In the genomic region with DNA sequence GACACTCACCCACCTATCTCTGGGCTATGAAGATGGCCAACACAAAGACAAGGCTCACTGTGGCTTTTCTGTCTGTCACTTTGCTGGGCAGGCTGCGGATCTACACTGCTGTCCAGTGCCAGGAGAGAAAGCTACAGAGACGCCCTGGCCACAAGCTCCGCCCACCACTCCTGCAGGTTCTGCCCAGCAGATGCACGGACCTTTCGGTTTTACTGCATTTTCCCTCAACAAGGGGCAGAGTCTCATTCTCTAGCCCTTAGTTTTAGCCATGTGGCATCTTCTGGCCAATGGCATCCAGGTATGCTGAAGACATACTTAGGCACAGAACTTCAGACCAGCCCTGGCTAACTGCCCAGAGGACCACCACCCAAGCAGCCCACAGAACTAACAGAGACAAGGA, we compare ENCODE assay signal across 15 mouse cellular contexts. TPM values are rescaled to one million over a fixed set of nuclear protein-coding genes. Genes with fewer than 3 reads are reported as not detected.
A peak's percentile ranks its signal among the peaks of the same experiment; 100 is the strongest.
DNase-seq lines count a peak whose midpoint lies in the region; ATAC-seq and TF ChIP-seq lines count a peak whose summit lies in the region.
"Had no signal": no experiment of that assay in that cellular context is flagged by ENCODE, and none has a peak within 500 bp of the region (broad histone marks: within the 10 kb centered on the region; RNA-seq: fewer than 3 reads in every experiment).

No protein-coding gene starts in this region.

- H3K36me3 ChIP-seq in forebrain, postnatal 0 days (ENCODE audit: insufficient read depth) = peaks cover 25% of the 10 kb centered on the region
- H3K36me3 ChIP-seq in forebrain, embryonic 14.5 days (ENCODE audit: control insufficient read depth, insufficient read depth, low read length) = peaks cover 34% of the 10 kb centered on the region
- peaks cover 10% of the 10 kb centered on the region; the same call in 1 of the 2 replicates for H3K36me3 ChIP-seq in midbrain, embryonic 16.5 days (ENCODE audit: control insufficient read depth, insufficient read depth, low read length)

- H3K27ac ChIP-seq in forebrain, postnatal 0 days (ENCODE audit: low read depth, low read length) = peak overlapping the region; percentile 71
- no peak overlapping the region for H3K27ac ChIP-seq in forebrain, embryonic 14.5 days (ENCODE audit: low read depth, low read length)
- peak overlapping the region; percentile 50 for H3K27ac ChIP-seq in midbrain, embryonic 16.5 days (ENCODE audit: low read length)

- 50% methylated on average over 5 of the region's 5 CpGs for WGBS in forebrain, postnatal 0 days
- 65% methylated on average over 5 of the region's 5 CpGs for WGBS in forebrain, embryonic 14.5 days
- WGBS in midbrain, embryonic 16.5 days = 69% methylated on average over 5 of the region's 5 CpGs

- peaks cover 14% of the 10 kb centered on the region for H3K4me1 ChIP-seq in forebrain, postnatal 0 days (ENCODE audit: insufficient read depth)
- peaks cover 13% of the 10 kb centered on the region for H3K4me1 ChIP-seq in forebrain, embryonic 14.5 days (ENCODE audit: control insufficient read depth, insufficient read depth, low read length)
- peaks cover 18% of the 10 kb centered on the region for H3K4me1 ChIP-seq in midbrain, embryonic 16.5 days (ENCODE audit: control insufficient read depth, insufficient read depth, low read length)

- no peaks in the 10 kb centered on the region for H3K27me3 ChIP-seq in forebrain, postnatal 0 days (ENCODE audit: insufficient read depth, low read length)
- H3K27me3 ChIP-seq in forebrain, embryonic 14.5 days (replicated peaks; ENCODE audit: control insufficient read depth, insufficient read depth, low read length) = no peaks in the 10 kb centered on the region
- no peaks in the 10 kb centered on the region for H3K27me3 ChIP-seq in midbrain, embryonic 16.5 days (ENCODE audit: control insufficient read depth, insufficient read depth, low read depth, low read length)

- H3K9me3 ChIP-seq in forebrain, postnatal 0 days (ENCODE audit: low read length) = no peaks in the 10 kb centered on the region
- H3K9me3 ChIP-seq in forebrain, embryonic 14.5 days (replicated peaks; ENCODE audit: control insufficient read depth, low read length) = no peaks in the 10 kb centered on the region
- no peaks in the 10 kb centered on the region for H3K9me3 ChIP-seq in midbrain, embryonic 16.5 days (replicated peaks; ENCODE audit: control insufficient read depth, low read length, poor library complexity, severe bottlenecking)

- no peak for DNase-seq in forebrain, postnatal 0 days
- DNase-seq in forebrain, embryonic 14.5 days (ENCODE audit: low spot score) = no peak
- peak; percentile 25 for DNase-seq in lung, postnatal 36 days
- DNase-seq in lung, postnatal 4 days = no peak
- DNase-seq in cerebellum, adult 9-11 months = peak; percentile 54
- DNase-seq in frontal cortex, postnatal 14 days (ENCODE audit: low spot score in 2 of 2) = no peak
- no peak for DNase-seq in urinary bladder, postnatal 4 days (ENCODE audit: low spot score in 2 of 2)
- DNase-seq: adrenal gland, adult 2 months; lung, postnatal 14 days; retina, postnatal 1 day had no signal

- no peak for ATAC-seq in forebrain, postnatal 0 days
- no peak for ATAC-seq in forebrain, embryonic 14.5 days
- no peak for ATAC-seq in midbrain, embryonic 16.5 days
- ATAC-seq: CD4-positive, CD25-positive, alpha-beta regulatory T cell, adult 4 months; intestine, embryonic 16.5 days had no signal

- no peak for TF ChIP-seq CTCF in forebrain, postnatal 0 days (IDR thresholded peaks at IDR 0.05; ENCODE audit: low read depth)

- H3K4me3 ChIP-seq in forebrain, postnatal 0 days (ENCODE audit: low read depth, low read length) = no peak overlapping the region
- no peak overlapping the region for H3K4me3 ChIP-seq in forebrain, embryonic 14.5 days (ENCODE audit: low read depth, low read length)
- H3K4me3 ChIP-seq in midbrain, embryonic 16.5 days (ENCODE audit: low read depth, low read length) = no peak overlapping the region
- H3K4me3 ChIP-seq: erythroblast, embryonic 14.5 days had no signal

- no peak overlapping the region for H3K9ac ChIP-seq in forebrain, postnatal 0 days
- no peak overlapping the region for H3K9ac ChIP-seq in forebrain, embryonic 14.5 days (ENCODE audit: low read length)
- H3K9ac ChIP-seq in midbrain, embryonic 16.5 days (ENCODE audit: low read depth, low read length) = no peak overlapping the region

- H3K4me2 ChIP-seq in forebrain, postnatal 0 days (ENCODE audit: low read depth) = no peak overlapping the region
- H3K4me2 ChIP-seq in forebrain, embryonic 14.5 days (ENCODE audit: low read length) = no peak overlapping the region
- no peak overlapping the region for H3K4me2 ChIP-seq in midbrain, embryonic 16.5 days (ENCODE audit: low read length)
- H3K4me2 ChIP-seq: liver, embryonic 11.5 days had no signal

RNA-seq across cellular contexts. Expression of a gene that starts 4.8 kb away (rescaled TPM):
- total RNA-seq in forebrain, postnatal 0 days (2014; rRNA removed) = 52.8 and 62.5 TPM in 2 replicates
- 105 and 113 TPM in 2 replicates for polyA plus RNA-seq in forebrain, postnatal 0 days (2015; fragmentation: Nextera tagmentation; extraction: Ambion mirVana)
- 99.6 and 110 TPM in 2 replicates for polyA plus RNA-seq in forebrain, embryonic 14.5 days (2014; fragmentation: Nextera tagmentation; extraction: Ambion mirVana)
- 74.3 and 77.2 TPM in 2 replicates for polyA plus RNA-seq in midbrain, embryonic 16.5 days (2015; fragmentation: Nextera tagmentation; extraction: Ambion mirVana)

RNA-seq across cellular contexts. Expression of a gene that starts 15.3 kb away (rescaled TPM):
- total RNA-seq in forebrain, postnatal 0 days (2014; rRNA removed) = 88.9 and 118 TPM in 2 replicates
- 178 and 273 TPM in 2 replicates for polyA plus RNA-seq in forebrain, postnatal 0 days (2015; fragmentation: Nextera tagmentation; extraction: Ambion mirVana)
- polyA plus RNA-seq in forebrain, embryonic 14.5 days (2014; fragmentation: Nextera tagmentation; extraction: Ambion mirVana) = 72.8 and 110 TPM in 2 replicates
- polyA plus RNA-seq in midbrain, embryonic 16.5 days (2015; fragmentation: Nextera tagmentation; extraction: Ambion mirVana) = 241 and 293 TPM in 2 replicates
- polyA plus RNA-seq: CD4-positive, CD25-positive, alpha-beta regulatory T cell, adult 4 months; erythroblast, embryonic 14.5 days had no signal

RNA-seq across cellular contexts. Expression of a gene that starts 39.5 kb away (rescaled TPM):
- 162 and 181 TPM in 2 replicates for total RNA-seq in forebrain, postnatal 0 days (2014; rRNA removed)
- polyA plus RNA-seq in forebrain, postnatal 0 days (2015; fragmentation: Nextera tagmentation; extraction: Ambion mirVana) = 132 and 140 TPM in 2 replicates
- 92.6 and 93.3 TPM in 2 replicates for polyA plus RNA-seq in forebrain, embryonic 14.5 days (2014; fragmentation: Nextera tagmentation; extraction: Ambion mirVana)
- 81.4 and 107 TPM in 2 replicates for polyA plus RNA-seq in midbrain, embryonic 16.5 days (2015; fragmentation: Nextera tagmentation; extraction: Ambion mirVana)

RNA-seq across cellular contexts. Expression of a gene that starts 49.1 kb away (rescaled TPM):
- total RNA-seq in forebrain, postnatal 0 days (2014; rRNA removed) = 354 and 357 TPM in 2 replicates
- polyA plus RNA-seq in forebrain, postnatal 0 days (2015; fragmentation: Nextera tagmentation; extraction: Ambion mirVana) = 234 and 251 TPM in 2 replicates
- 204 and 231 TPM in 2 replicates for polyA plus RNA-seq in forebrain, embryonic 14.5 days (2014; fragmentation: Nextera tagmentation; extraction: Ambion mirVana)
- polyA plus RNA-seq in midbrain, embryonic 16.5 days (2015; fragmentation: Nextera tagmentation; extraction: Ambion mirVana) = 252 and 272 TPM in 2 replicates

RNA-seq across cellular contexts. Expression of a gene that starts 49.5 kb away (rescaled TPM):
- total RNA-seq in forebrain, postnatal 0 days (2014; rRNA removed) = 41.5 and 48.5 TPM in 2 replicates
- 107 and 112 TPM in 2 replicates for polyA plus RNA-seq in forebrain, postnatal 0 days (2015; fragmentation: Nextera tagmentation; extraction: Ambion mirVana)
- 153 and 202 TPM in 2 replicates for polyA plus RNA-seq in forebrain, embryonic 14.5 days (2014; fragmentation: Nextera tagmentation; extraction: Ambion mirVana)
- polyA plus RNA-seq in midbrain, embryonic 16.5 days (2015; fragmentation: Nextera tagmentation; extraction: Ambion mirVana) = 107 and 117 TPM in 2 replicates

Comparison
In these comparisons a context has a peak if more than half of its experiments do, and no peak if none do; other contexts are left out.
1. DNase-seq: peak in lung, postnatal 36 days (single experiment) and cerebellum, adult 9-11 months (single experiment); none in forebrain, postnatal 0 days (single experiment), forebrain, embryonic 14.5 days (single experiment), lung, postnatal 4 days (0 of 2), frontal cortex, postnatal 14 days (0 of 2) and urinary bladder, postnatal 4 days (0 of 2).